Mouse (Mus musculus) MEL (cell line): Measurements from ENCODE around the gene Itsn1.

Experiments used
- CTCF ChIP-seq, 3 experiments: IDR thresholded peaks in 2 of 3; conservative IDR thresholded peaks in 1 of 3; 2 replicates each; pipeline ENCODE4 v1.5.1; 2011 to 2012; ENCODE audit warnings: low read length in 3 of 3, low read depth in 2 of 3, mild to moderate bottlenecking in 2 of 3, improper control_type of control experiment in 1 of 3, inconsistent platforms in 1 of 3, mixed read lengths in 1 of 3, moderate library complexity in 1 of 3; ENCODE audit not compliant: control insufficient read depth in 1 of 3, insufficient read depth in 1 of 3, poor library complexity in 1 of 3, severe bottlenecking in 1 of 3
- MAZ ChIP-seq: IDR thresholded peaks from 2 replicates; pipeline ENCODE4 v1.6.1; 2012; ENCODE audit warnings: low read depth, mild to moderate bottlenecking, inconsistent platforms, low read length, improper control_type of control experiment
- POLR2A ChIP-seq, 2 experiments: IDR thresholded peaks; 2 replicates each; pipeline ENCODE4 v1.6.1; 2011 to 2012; ENCODE audit warnings: low read length in 2 of 2, mild to moderate bottlenecking in 2 of 2, control low read depth in 1 of 2, improper control_type of control experiment in 1 of 2, low read depth in 1 of 2, moderate library complexity in 1 of 2; ENCODE audit not compliant: control insufficient read depth in 1 of 2, insufficient read depth in 1 of 2, poor library complexity in 1 of 2
- RCOR1 ChIP-seq: IDR thresholded peaks from 2 replicates; pipeline ENCODE4 v1.6.1; 2012; ENCODE audit warnings: low read depth, mild to moderate bottlenecking, inconsistent platforms, low read length, improper control_type of control experiment
- UBTF ChIP-seq: IDR thresholded peaks from 2 replicates; pipeline ENCODE4 v1.6.1; 2012; ENCODE audit warnings: low read depth, mild to moderate bottlenecking, inconsistent platforms, low read length, improper control_type of control experiment, moderate library complexity, borderline replicate concordance; ENCODE audit not compliant: insufficient read depth
- ZC3H11A ChIP-seq: IDR thresholded peaks from 2 replicates; pipeline ENCODE4 v1.6.1; 2012; ENCODE audit warnings: low read depth, mild to moderate bottlenecking, inconsistent platforms, low read length, improper control_type of control experiment
- ZKSCAN1 ChIP-seq: IDR thresholded peaks from 2 replicates; pipeline ENCODE4 v1.6.1; 2012; ENCODE audit warnings: low read depth, mild to moderate bottlenecking, inconsistent platforms, low read length, improper control_type of control experiment, moderate library complexity

- TF ChIP-seq RCOR1: no peak
- TF ChIP-seq ZKSCAN1: no peak
- TF ChIP-seq ZC3H11A: no peak
- no peak for TF ChIP-seq CTCF (IDR thresholded peaks at IDR 0.05 in 2 of 3, conservative IDR thresholded peaks at IDR 0.05 in 1 of 3; ENCODE audit: control insufficient read depth in 1 of 3, insufficient read depth in 1 of 3, low read depth in 2 of 3, low read length in 3 of 3, poor library complexity in 1 of 3, severe bottlenecking in 1 of 3)
- TF ChIP-seq POLR2A (IDR thresholded peaks at IDR 0.05; ENCODE audit: control insufficient read depth in 1 of 2, insufficient read depth in 1 of 2, low read depth in 1 of 2, low read length in 2 of 2, poor library complexity in 1 of 2): no peak
- no peak for TF ChIP-seq UBTF
- TF ChIP-seq MAZ: no peak
These were observed 106.7 kb downstream of the Itsn1 start for GRCm38 (mm10) chr16:91835790-91836189.
